Mouse (Mus musculus): Measurements from ENCODE around the gene Enox2.
"Not testable (repeated sequence)": the region's sequence is repeated elsewhere in the genome, so short reads cannot be mapped to it uniquely, and the experiment has no call there.

Gene Enox2

GRCm38 (mm10) chrX:49287700-49288563, at the start of gene Enox2:
Gene Enox2 (minus strand): TSS chrX:49288259.
- DNase-seq (ENCODE audit: low spot score) = peak; percentile 72

GRCm38 (mm10) chrX:49309496-49309895, 21.4 kb upstream of the Enox2 start:
- no peak for DNase-seq (ENCODE audit: low spot score)

- no peak for DNase-seq (ENCODE audit: low spot score)
Measured at GRCm38 (mm10) chrX:49306659-49307058, 18.6 kb upstream of the Enox2 start.

- no peak for DNase-seq (ENCODE audit: low spot score)
Measured at GRCm38 (mm10) chrX:49279918-49280586, 8.0 kb downstream of the Enox2 start.

- DNase-seq (ENCODE audit: low spot score) = no peak
Measured at GRCm38 (mm10) chrX:49273487-49274042, 14.5 kb downstream of the Enox2 start.

GRCm38 (mm10) chrX:49250816-49251215, 37.2 kb downstream of the Enox2 start:
- DNase-seq (ENCODE audit: low spot score) = no peak

- DNase-seq (ENCODE audit: low spot score) = no peak
Measured at GRCm38 (mm10) chrX:49225792-49226426, 62.1 kb downstream of the Enox2 start.

- DNase-seq (ENCODE audit: low spot score) = no peak
Measured at GRCm38 (mm10) chrX:49216422-49216821, 71.6 kb downstream of the Enox2 start.

GRCm38 (mm10) chrX:49196386-49196785, 91.7 kb downstream of the Enox2 start:
- no peak for DNase-seq (ENCODE audit: low spot score)

- no peak for DNase-seq (ENCODE audit: low spot score)
Measured at GRCm38 (mm10) chrX:49181136-49181535, 106.9 kb downstream of the Enox2 start.

- DNase-seq (ENCODE audit: low spot score) = no peak
Measured at GRCm38 (mm10) chrX:49178670-49179069, 109.4 kb downstream of the Enox2 start.

- no peak for DNase-seq (ENCODE audit: low spot score)
Measured at GRCm38 (mm10) chrX:49154280-49154679, 133.8 kb downstream of the Enox2 start.

- DNase-seq (ENCODE audit: low spot score) = no peak
Measured at GRCm38 (mm10) chrX:49124774-49125429, 163.2 kb downstream of the Enox2 start.

GRCm38 (mm10) chrX:49116465-49116864, 171.6 kb downstream of the Enox2 start:
- DNase-seq (ENCODE audit: low spot score) = no peak

GRCm38 (mm10) chrX:49112412-49112811, 175.6 kb downstream of the Enox2 start:
- DNase-seq (ENCODE audit: low spot score) = no peak

GRCm38 (mm10) chrX:49100542-49100941, 187.5 kb downstream of the Enox2 start:
- DNase-seq (ENCODE audit: low spot score) = not testable (repeated sequence)

- DNase-seq (ENCODE audit: low spot score) = no peak
Measured at GRCm38 (mm10) chrX:49096249-49096648, 191.8 kb downstream of the Enox2 start.

GRCm38 (mm10) chrX:49075055-49075454, 213.0 kb downstream of the Enox2 start:
- no peak for DNase-seq (ENCODE audit: low spot score)

GRCm38 (mm10) chrX:49073563-49073962, 214.5 kb downstream of the Enox2 start:
- no peak for DNase-seq (ENCODE audit: low spot score)

GRCm38 (mm10) chrX:49045118-49045517, 242.9 kb downstream of the Enox2 start:
- no peak for DNase-seq (ENCODE audit: low spot score)

- no peak for DNase-seq (ENCODE audit: low spot score)
Measured at GRCm38 (mm10) chrX:49009746-49010145, 278.3 kb downstream of the Enox2 start.

GRCm38 (mm10) chrX:49005655-49006054, 282.4 kb downstream of the Enox2 start:
- DNase-seq (ENCODE audit: low spot score) = no peak
